Mouse (Mus musculus): ENCODE measurements at regions not wholly inside any gene's neighbourhood (a gene's known extent, or its start where the extent isn't known, plus 50 kb on each side); places are given as distances from the start of the nearest gene placed in this dataset.

- Histone ChIP-seq H3K4me3 (replicated peaks; ENCODE audit: low read length) (no peak overlapping the region), H3K4me1 (ENCODE audit: control insufficient read depth, insufficient read depth, low read length) (peaks cover 3% of the 10 kb centered on the region; the same call in 1 of the 2 replicates), H3K9me3 (ENCODE audit: control insufficient read depth, low read length) (no peaks in the 10 kb centered on the region), H3K27ac (replicated peaks; ENCODE audit: low read depth, low read length) (no peak overlapping the region), H3K27me3 (ENCODE audit: control insufficient read depth, insufficient read depth, low read length) (no peaks in the 10 kb centered on the region), H3K36me3 (ENCODE audit: control insufficient read depth, insufficient read depth, low read length) (no peaks in the 10 kb centered on the region), H3K9ac (ENCODE audit: low read depth, low read length, severe bottlenecking) (no peak overlapping the region), H3K4me2 (replicated peaks; ENCODE audit: low read depth, low read length, severe bottlenecking) (no peak overlapping the region)
- ATAC-seq (ENCODE audit: low FRiP score, low read depth) (no peak), DNase-seq (ENCODE audit: low spot score) (no peak)
- no peak for TF ChIP-seq POLR2A (IDR thresholded peaks at IDR 0.05; ENCODE audit: borderline replicate concordance, extremely low read depth, insufficient read depth, insufficient read length)
- WGBS = 67% methylated on average over 5 of the region's 5 CpGs
Observed at GRCm38 (mm10) chr12:27507523-27508225, 165.3 kb upstream of the Sox11 start.

GRCm38 (mm10) chr12:27502716-27503486 lies 160.5 kb upstream of the Sox11 start:
- DNase-seq (ENCODE audit: low spot score) (peak; percentile 58), ATAC-seq (ENCODE audit: low FRiP score, low read depth) (no peak)
- Histone ChIP-seq H3K27ac (replicated peaks; ENCODE audit: low read depth, low read length) (no peak overlapping the region), H3K4me1 (ENCODE audit: control insufficient read depth, insufficient read depth, low read length) (peaks cover 17% of the 10 kb centered on the region), H3K36me3 (ENCODE audit: control insufficient read depth, insufficient read depth, low read length) (no peaks in the 10 kb centered on the region), H3K4me2 (replicated peaks; ENCODE audit: low read depth, low read length, severe bottlenecking) (no peak overlapping the region), H3K9me3 (ENCODE audit: control insufficient read depth, low read length) (no peaks in the 10 kb centered on the region), H3K4me3 (replicated peaks; ENCODE audit: low read length) (no peak overlapping the region), H3K9ac (ENCODE audit: low read depth, low read length, severe bottlenecking) (no peak overlapping the region), H3K27me3 (ENCODE audit: control insufficient read depth, insufficient read depth, low read length) (no peaks in the 10 kb centered on the region)
- TF ChIP-seq POLR2A (IDR thresholded peaks at IDR 0.05; ENCODE audit: borderline replicate concordance, extremely low read depth, insufficient read depth, insufficient read length) = no peak
- WGBS = 13% methylated on average over 6 of the region's 6 CpGs

GRCm38 (mm10) chr12:27500516-27500915 lies 158.1 kb upstream of the Sox11 start:
- Histone ChIP-seq H3K27ac (replicated peaks; ENCODE audit: low read depth, low read length) (no peak overlapping the region), H3K36me3 (ENCODE audit: control insufficient read depth, insufficient read depth, low read length) (no peaks in the 10 kb centered on the region), H3K9me3 (ENCODE audit: control insufficient read depth, low read length) (no peaks in the 10 kb centered on the region), H3K4me2 (replicated peaks; ENCODE audit: low read depth, low read length, severe bottlenecking) (no peak overlapping the region), H3K9ac (ENCODE audit: low read depth, low read length, severe bottlenecking) (no peak overlapping the region), H3K27me3 (ENCODE audit: control insufficient read depth, insufficient read depth, low read length) (no peaks in the 10 kb centered on the region), H3K4me3 (replicated peaks; ENCODE audit: low read length) (no peak overlapping the region), H3K4me1 (ENCODE audit: control insufficient read depth, insufficient read depth, low read length) (peaks cover 17% of the 10 kb centered on the region)
- TF ChIP-seq POLR2A (IDR thresholded peaks at IDR 0.05; ENCODE audit: borderline replicate concordance, extremely low read depth, insufficient read depth, insufficient read length) = no peak
- DNase-seq (ENCODE audit: low spot score) = peak; percentile 57
- 20% methylated on average over 5 of the region's 5 CpGs for WGBS
- ATAC-seq (ENCODE audit: low FRiP score, low read depth) = peak; percentile 67; the same call in 1 of the 2 replicates

GRCm38 (mm10) chr12:27499276-27499675 lies 156.9 kb upstream of the Sox11 start:
- Histone ChIP-seq H3K36me3 (ENCODE audit: control insufficient read depth, insufficient read depth, low read length) (no peaks in the 10 kb centered on the region), H3K27me3 (ENCODE audit: control insufficient read depth, insufficient read depth, low read length) (no peaks in the 10 kb centered on the region), H3K27ac (replicated peaks; ENCODE audit: low read depth, low read length) (no peak overlapping the region), H3K9me3 (ENCODE audit: control insufficient read depth, low read length) (no peaks in the 10 kb centered on the region), H3K4me2 (replicated peaks; ENCODE audit: low read depth, low read length, severe bottlenecking) (no peak overlapping the region), H3K4me3 (replicated peaks; ENCODE audit: low read length) (no peak overlapping the region), H3K9ac (ENCODE audit: low read depth, low read length, severe bottlenecking) (no peak overlapping the region), H3K4me1 (ENCODE audit: control insufficient read depth, insufficient read depth, low read length) (peaks cover 17% of the 10 kb centered on the region)
- TF ChIP-seq POLR2A (IDR thresholded peaks at IDR 0.05; ENCODE audit: borderline replicate concordance, extremely low read depth, insufficient read depth, insufficient read length) = no peak
- DNase-seq (ENCODE audit: low spot score) (no peak), ATAC-seq (ENCODE audit: low FRiP score, low read depth) (no peak)
- 63% methylated on average over 2 of the region's 2 CpGs for WGBS

- no peak for DNase-seq (ENCODE audit: low spot score)
- peaks cover 17% of the 10 kb centered on the region for H3K4me1 ChIP-seq (ENCODE audit: control insufficient read depth, insufficient read depth, low read length)
- H3K9me3 ChIP-seq (ENCODE audit: control insufficient read depth, low read length) = no peaks in the 10 kb centered on the region
- WGBS = 60% methylated on average over 6 of the region's 6 CpGs
- no peak overlapping the region for H3K4me3 ChIP-seq (replicated peaks; ENCODE audit: low read length)
- no peak overlapping the region for H3K27ac ChIP-seq (replicated peaks; ENCODE audit: low read depth, low read length)
- H3K9ac ChIP-seq (ENCODE audit: low read depth, low read length, severe bottlenecking) = no peak overlapping the region
- no peak overlapping the region for H3K4me2 ChIP-seq (replicated peaks; ENCODE audit: low read depth, low read length, severe bottlenecking)
- ATAC-seq (ENCODE audit: low FRiP score, low read depth) = no peak
- TF ChIP-seq POLR2A (IDR thresholded peaks at IDR 0.05; ENCODE audit: borderline replicate concordance, extremely low read depth, insufficient read depth, insufficient read length) = no peak
- no peaks in the 10 kb centered on the region for H3K27me3 ChIP-seq (ENCODE audit: control insufficient read depth, insufficient read depth, low read length)
- H3K36me3 ChIP-seq (ENCODE audit: control insufficient read depth, insufficient read depth, low read length) = no peaks in the 10 kb centered on the region
Observed at GRCm38 (mm10) chr12:27496826-27497557, 154.6 kb upstream of the Sox11 start.

Data from limb, embryonic 14.5 days (tissue).